Mouse (Mus musculus) pancreas, adult 10 weeks (tissue): ENCODE measurements around the gene Calm5. TPM values are rescaled to one million over a fixed set of nuclear protein-coding genes. Genes with fewer than 3 reads are reported as not detected.

Source experiments
- polyA plus RNA-seq: library from polyadenylated mRNA; stranded (reverse); fragments of 350-450 nt; fragmentation: Illumina TruSeq; extraction: RNeasy Lipid Tissue Mini Kit (QIAGEN cat#74804); gene quantifications from one replicate; pipeline ENCODE4 v1.2.3, GENCODE M21; 2015; ENCODE audit warnings: low read depth, low replicate concordance; ENCODE audit not compliant: insufficient read depth

The Calm5 gene
- polyA plus RNA-seq: not detected

DNA sequence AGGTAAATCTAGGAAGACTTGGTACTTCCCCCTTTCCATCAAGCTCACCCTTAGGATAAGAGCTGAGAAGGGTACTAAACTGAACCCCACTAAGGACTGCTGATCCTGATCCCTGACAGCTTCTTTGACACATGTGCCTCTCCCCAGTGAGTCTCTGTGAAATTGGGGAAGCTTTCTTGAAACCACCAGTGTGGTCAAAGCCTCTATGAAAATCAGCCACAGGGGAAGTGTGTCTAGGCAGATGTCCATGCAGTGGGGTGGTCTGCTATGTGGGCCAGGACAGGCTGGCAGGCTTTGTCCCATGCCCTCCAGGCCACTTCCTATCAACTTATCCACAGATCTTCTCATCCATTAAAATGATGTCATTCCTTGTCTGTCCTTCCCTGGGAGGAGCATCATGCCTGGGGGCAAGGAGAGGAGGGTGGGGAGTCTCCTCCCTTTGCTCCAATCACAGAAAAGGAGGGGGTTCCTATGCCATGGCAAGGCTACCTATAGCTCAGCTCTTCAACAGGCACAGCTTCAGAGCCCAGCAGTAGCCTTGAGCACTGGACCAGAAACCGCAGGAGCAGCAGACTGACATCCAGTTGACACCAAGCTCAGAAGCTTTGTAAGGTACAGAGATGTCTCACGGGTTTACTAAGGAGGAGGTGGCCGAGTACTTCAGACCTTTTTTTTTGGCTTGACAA is at the start of gene Calm5:
Gene Calm5, plus strand, starts transcription at position 526 of the 686 bp plus-strand sequence.

DNA sequence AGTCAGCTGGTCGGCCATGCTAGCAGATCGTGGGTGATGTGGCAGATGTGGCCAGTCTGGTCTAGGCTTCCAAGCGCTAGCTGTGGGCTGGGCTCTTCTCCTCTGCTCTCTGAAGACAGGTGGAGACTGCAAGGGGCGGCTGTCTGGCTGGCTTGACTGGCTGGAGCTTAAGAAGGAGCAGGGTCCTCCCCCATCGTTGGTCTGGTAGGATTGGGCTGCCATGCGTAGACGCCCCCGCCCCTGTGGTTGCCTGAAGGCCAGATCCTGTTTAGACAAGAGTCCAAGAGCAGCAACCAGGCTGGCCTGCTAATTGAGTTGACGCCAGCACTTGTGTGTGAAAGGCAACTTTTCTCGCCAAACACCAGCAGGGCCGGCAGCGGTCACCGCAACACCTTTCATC is 49.8 kb upstream of the Calm5 start, which contains the start of gene Calml3:
Gene Calml3, minus strand, starts transcription at position 131 of the 400 bp plus-strand sequence.

DNA sequence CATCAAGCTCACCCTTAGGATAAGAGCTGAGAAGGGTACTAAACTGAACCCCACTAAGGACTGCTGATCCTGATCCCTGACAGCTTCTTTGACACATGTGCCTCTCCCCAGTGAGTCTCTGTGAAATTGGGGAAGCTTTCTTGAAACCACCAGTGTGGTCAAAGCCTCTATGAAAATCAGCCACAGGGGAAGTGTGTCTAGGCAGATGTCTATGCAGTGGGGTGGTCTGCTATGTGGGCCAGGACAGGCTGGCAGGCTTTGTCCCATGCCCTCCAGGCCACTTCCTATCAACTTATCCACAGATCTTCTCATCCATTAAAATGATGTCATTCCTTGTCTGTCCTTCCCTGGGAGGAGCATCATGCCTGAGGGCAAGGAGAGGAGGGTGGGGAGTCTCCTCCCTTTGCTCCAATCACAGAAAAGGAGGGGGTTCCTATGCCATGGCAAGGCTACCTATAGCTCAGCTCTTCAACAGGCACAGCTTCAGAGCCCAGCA is 16.6 kb upstream of the Calm5 start, which contains the start of gene Calm4:
Gene Calm4, plus strand, starts transcription at position 446 of the 496 bp plus-strand sequence.

Other genes with a start within 250 kb of the Calm5 start
- 5.1 TPM for gene Fam208b, start 243.1 kb upstream of the Calm5 start, polyA plus RNA-seq
- gene Asb13, start 220.1 kb upstream of the Calm5 start, polyA plus RNA-seq: 9.3 TPM
- gene Calml3, start 49.9 kb upstream of the Calm5 start, polyA plus RNA-seq: not detected
- not detected for gene Calm4, start 16.4 kb upstream of the Calm5 start, polyA plus RNA-seq
- 6.7 TPM for gene Net1, start 64.0 kb downstream of the Calm5 start, polyA plus RNA-seq
- not detected for gene Tubal3, start 64.1 kb downstream of the Calm5 start, polyA plus RNA-seq
- 26.9 TPM for gene Ucn3, start 91.2 kb downstream of the Calm5 start, polyA plus RNA-seq
- gene Akr1c14, start 194.8 kb downstream of the Calm5 start, polyA plus RNA-seq: 2.6 TPM